Mouse (Mus musculus): ENCODE measurements around the gene Usp50. TPM values are rescaled to one million over a fixed set of nuclear protein-coding genes. Genes with fewer than 3 reads are reported as not detected.

Usp50 gene
- 22.9 and 38.6 TPM in 2 replicates for polyA plus RNA-seq (2011; ENCODE audit: insufficient read depth, insufficient read length, low replicate concordance, missing spikeins)

DNA sequence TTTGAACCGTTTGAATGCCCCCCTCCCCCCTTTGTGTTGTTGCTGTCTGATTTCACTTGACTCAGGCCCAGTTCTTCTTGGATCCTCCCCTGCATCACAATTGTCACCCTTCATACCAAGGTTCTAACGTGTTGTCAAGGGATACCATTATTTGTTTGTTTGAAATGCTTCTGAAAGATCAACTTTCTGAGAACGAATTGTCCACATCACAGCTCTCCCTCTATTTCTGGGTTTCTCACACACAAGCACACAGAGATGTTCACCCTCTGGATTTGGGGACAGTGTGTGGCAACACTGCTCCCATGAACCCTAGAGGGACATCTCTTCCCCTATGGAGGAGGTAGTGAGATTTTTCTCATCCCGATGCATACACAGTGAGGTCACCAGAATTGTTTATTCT, at the start of gene Usp50:
Gene Usp50 (minus strand): TSS at position 101 of the 400 bp plus-strand sequence.
- Histone ChIP-seq H3K27ac (ENCODE audit: control insufficient read depth, insufficient read depth, low read depth, low read length, poor library complexity) (no peak within 1 kb of the TSS), H3K4me3 (replicated peaks; ENCODE audit: control insufficient read depth, low read depth, low read length) (no peak within 1 kb of the TSS), H3K4me1 (ENCODE audit: control insufficient read depth, insufficient read depth, low read length) (peaks cover 2% of the 10 kb centered on the region; the same call in 1 of the 2 replicates)
- no peak for TF ChIP-seq CTCF (IDR thresholded peaks at IDR 0.05; ENCODE audit: control insufficient read depth, insufficient read depth, low read length)
- no peak for TF ChIP-seq POLR2A (IDR thresholded peaks at IDR 0.05; ENCODE audit: borderline replicate concordance, control insufficient read depth, low read depth, low read length)
- 74% methylated on average over 4 of the region's 4 CpGs for WGBS

DNA sequence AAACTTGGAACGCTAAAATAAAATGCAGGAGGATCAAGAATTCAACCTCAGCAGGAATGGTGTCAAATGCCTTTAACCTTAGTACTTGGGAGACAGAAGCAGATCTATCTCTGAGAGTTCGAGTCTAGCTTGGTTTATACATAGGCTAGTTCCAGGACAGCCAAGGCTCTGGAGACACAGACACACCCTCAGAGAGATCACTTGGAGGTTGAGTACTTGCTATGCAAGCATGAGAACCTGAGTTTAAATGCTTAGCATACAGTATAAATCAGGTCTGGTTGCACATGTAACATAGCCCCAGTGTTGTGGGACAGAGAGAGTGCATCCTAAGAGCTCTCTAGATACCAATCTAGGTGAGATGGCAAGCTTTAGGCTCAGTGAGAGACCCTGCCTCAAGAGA, 34.1 kb upstream of the Usp50 start:
- no peaks in the 10 kb centered on the region for H3K4me1 ChIP-seq (ENCODE audit: control insufficient read depth, insufficient read depth, low read length)
- H3K27ac ChIP-seq (ENCODE audit: control insufficient read depth, insufficient read depth, low read depth, low read length, poor library complexity) = no peak overlapping the region
- no peak overlapping the region for H3K4me3 ChIP-seq (replicated peaks; ENCODE audit: control insufficient read depth, low read depth, low read length)
- WGBS = 90% methylated on average over 2 of the region's 2 CpGs
- TF ChIP-seq POLR2A (IDR thresholded peaks at IDR 0.05; ENCODE audit: borderline replicate concordance, control insufficient read depth, low read depth, low read length) (no peak), CTCF (IDR thresholded peaks at IDR 0.05; ENCODE audit: control insufficient read depth, insufficient read depth, low read length) (no peak)

DNA sequence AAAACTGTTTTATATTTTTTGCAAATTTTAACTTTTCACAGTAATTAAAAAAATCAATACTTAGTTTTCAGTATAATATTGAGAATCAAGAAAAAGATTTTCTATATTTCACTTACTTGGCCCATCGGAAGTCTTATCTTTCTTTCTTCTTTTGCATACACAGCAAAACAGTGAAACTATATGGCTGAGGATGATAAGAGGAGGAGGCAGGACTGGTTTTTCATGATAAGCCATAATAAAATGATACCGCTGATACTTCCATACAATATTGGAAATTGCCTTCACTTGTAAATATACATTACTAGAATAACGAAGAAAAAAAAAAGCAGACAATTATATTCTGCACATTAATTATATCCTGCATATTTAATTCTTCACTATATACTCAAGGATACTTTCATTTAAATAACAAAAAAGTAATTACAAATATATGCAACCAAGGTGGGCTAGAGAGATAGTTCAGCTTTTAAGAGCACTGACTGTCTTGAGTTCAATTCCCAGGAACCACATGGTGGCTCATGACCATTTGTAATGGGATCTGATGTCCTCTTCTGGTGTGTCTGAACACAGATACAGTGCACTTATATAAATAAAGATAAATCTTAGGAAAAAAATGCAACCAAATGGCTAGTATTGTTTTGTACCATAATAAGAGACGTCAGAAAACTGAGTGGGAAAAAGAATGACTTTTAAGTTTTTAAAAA, 33.5 kb upstream of the Usp50 start:
- Histone ChIP-seq H3K4me3 (replicated peaks; ENCODE audit: control insufficient read depth, low read depth, low read length) (no peak overlapping the region), H3K4me1 (ENCODE audit: control insufficient read depth, insufficient read depth, low read length) (no peaks in the 10 kb centered on the region), H3K27ac (ENCODE audit: control insufficient read depth, insufficient read depth, low read depth, low read length, poor library complexity) (no peak overlapping the region)
- 73% methylated on average over 4 of the region's 4 CpGs for WGBS
- no peak for TF ChIP-seq CTCF (IDR thresholded peaks at IDR 0.05; ENCODE audit: control insufficient read depth, insufficient read depth, low read length)
- no peak for TF ChIP-seq POLR2A (IDR thresholded peaks at IDR 0.05; ENCODE audit: borderline replicate concordance, control insufficient read depth, low read depth, low read length)

DNA sequence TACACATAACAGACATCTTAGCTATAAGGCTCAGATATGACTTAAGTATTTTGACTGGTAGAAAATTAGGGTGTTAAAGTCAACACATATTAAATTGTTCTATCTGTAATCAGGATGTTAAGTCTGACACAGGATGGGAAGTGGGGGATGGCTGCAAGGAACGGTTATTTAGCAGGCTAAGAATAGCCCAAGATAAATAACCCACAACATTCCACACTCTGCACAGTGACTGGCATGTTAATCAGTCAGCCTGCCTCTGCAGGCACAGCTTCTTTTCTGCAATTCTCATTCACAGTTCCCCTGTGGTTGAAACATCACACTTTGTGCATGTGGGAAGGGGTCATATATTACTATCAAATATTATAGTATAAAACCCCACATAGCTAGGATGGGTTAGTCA, 32.6 kb upstream of the Usp50 start:
- no peaks in the 10 kb centered on the region for H3K4me1 ChIP-seq (ENCODE audit: control insufficient read depth, insufficient read depth, low read length)
- H3K27ac ChIP-seq (ENCODE audit: control insufficient read depth, insufficient read depth, low read depth, low read length, poor library complexity) = no peak overlapping the region
- TF ChIP-seq CTCF (IDR thresholded peaks at IDR 0.05; ENCODE audit: control insufficient read depth, insufficient read depth, low read length) (no peak), POLR2A (IDR thresholded peaks at IDR 0.05; ENCODE audit: borderline replicate concordance, control insufficient read depth, low read depth, low read length) (no peak)
- H3K4me3 ChIP-seq (replicated peaks; ENCODE audit: control insufficient read depth, low read depth, low read length) = no peak overlapping the region
- WGBS = 50% methylated on average over 1 of the region's 1 CpGs

DNA sequence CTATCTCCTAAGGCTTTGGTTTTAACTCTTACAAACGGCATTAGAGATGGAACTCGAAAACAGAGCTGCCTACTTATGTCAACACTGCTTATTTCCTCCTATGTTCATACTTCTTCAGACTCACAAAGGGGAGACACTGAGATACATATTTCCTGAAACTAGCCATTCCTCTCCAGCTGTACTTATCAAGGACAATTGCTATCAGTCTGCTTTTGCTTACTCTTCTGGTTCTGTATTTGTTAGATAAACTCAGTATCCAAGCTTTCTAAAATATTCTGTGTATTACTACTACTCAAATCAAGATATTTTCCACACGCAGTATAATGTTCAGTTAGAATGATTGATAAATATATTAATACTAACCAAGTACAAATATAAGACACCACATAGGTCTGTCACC, 18.7 kb upstream of the Usp50 start:
- Histone ChIP-seq H3K4me1 (ENCODE audit: control insufficient read depth, insufficient read depth, low read length) (no peaks in the 10 kb centered on the region), H3K4me3 (replicated peaks; ENCODE audit: control insufficient read depth, low read depth, low read length) (no peak overlapping the region), H3K27ac (ENCODE audit: control insufficient read depth, insufficient read depth, low read depth, low read length, poor library complexity) (no peak overlapping the region)
- WGBS = 77% methylated on average over 3 of the region's 3 CpGs
- no peak for TF ChIP-seq CTCF (IDR thresholded peaks at IDR 0.05; ENCODE audit: control insufficient read depth, insufficient read depth, low read length)
- TF ChIP-seq POLR2A (IDR thresholded peaks at IDR 0.05; ENCODE audit: borderline replicate concordance, control insufficient read depth, low read depth, low read length) = no peak

DNA sequence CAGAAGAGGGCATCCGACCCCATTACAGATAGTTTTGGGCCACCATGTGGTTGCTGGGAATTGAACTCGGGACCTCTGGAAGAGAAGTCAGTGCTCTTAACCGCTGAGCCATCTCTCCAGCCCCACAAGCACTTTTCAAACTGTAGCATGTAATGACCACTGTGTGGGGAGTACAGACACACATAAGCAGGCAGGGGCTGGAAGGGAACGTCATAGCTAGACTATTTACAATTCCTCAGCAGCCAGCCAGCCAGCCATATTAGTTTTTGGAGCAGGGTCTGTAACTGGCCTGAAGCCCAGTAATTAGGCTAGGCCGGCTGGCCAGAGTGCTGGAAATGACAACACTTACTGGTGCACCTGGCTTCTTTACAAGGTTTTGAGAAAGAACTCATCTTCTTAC, 15.2 kb upstream of the Usp50 start:
- no peak overlapping the region for H3K4me3 ChIP-seq (replicated peaks; ENCODE audit: control insufficient read depth, low read depth, low read length)
- no peaks in the 10 kb centered on the region for H3K4me1 ChIP-seq (ENCODE audit: control insufficient read depth, insufficient read depth, low read length)
- 87% methylated on average over 5 of the region's 5 CpGs for WGBS
- no peak for TF ChIP-seq CTCF (IDR thresholded peaks at IDR 0.05; ENCODE audit: control insufficient read depth, insufficient read depth, low read length)
- no peak for TF ChIP-seq POLR2A (IDR thresholded peaks at IDR 0.05; ENCODE audit: borderline replicate concordance, control insufficient read depth, low read depth, low read length)
- H3K27ac ChIP-seq (ENCODE audit: control insufficient read depth, insufficient read depth, low read depth, low read length, poor library complexity) = no peak overlapping the region

DNA sequence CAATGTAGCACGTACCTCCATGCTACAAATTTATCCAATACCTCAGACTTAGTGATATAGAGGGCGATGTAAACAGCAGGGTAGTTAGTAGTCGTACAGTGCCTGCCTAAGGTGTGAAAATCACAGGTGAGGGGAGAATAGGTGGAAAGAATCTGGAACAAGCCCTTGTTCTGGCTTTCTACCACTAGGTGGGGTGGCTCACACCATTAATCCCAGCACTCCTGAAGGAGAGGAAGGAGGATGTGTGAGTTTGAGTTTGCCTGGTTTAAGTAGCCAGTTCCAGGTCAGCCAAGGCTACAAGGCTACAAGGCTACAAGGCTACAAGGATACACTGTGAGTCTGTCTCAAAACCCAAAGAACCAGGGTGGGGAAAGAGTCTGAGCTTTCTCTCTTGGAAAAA, 12.4 kb upstream of the Usp50 start:
- TF ChIP-seq CTCF (IDR thresholded peaks at IDR 0.05; ENCODE audit: control insufficient read depth, insufficient read depth, low read length) (no peak), POLR2A (IDR thresholded peaks at IDR 0.05; ENCODE audit: borderline replicate concordance, control insufficient read depth, low read depth, low read length) (no peak)
- 88% methylated on average over 3 of the region's 3 CpGs for WGBS
- no peaks in the 10 kb centered on the region for H3K4me1 ChIP-seq (ENCODE audit: control insufficient read depth, insufficient read depth, low read length)
- H3K4me3 ChIP-seq (replicated peaks; ENCODE audit: control insufficient read depth, low read depth, low read length) = no peak overlapping the region
- no peak overlapping the region for H3K27ac ChIP-seq (ENCODE audit: control insufficient read depth, insufficient read depth, low read depth, low read length, poor library complexity)

DNA sequence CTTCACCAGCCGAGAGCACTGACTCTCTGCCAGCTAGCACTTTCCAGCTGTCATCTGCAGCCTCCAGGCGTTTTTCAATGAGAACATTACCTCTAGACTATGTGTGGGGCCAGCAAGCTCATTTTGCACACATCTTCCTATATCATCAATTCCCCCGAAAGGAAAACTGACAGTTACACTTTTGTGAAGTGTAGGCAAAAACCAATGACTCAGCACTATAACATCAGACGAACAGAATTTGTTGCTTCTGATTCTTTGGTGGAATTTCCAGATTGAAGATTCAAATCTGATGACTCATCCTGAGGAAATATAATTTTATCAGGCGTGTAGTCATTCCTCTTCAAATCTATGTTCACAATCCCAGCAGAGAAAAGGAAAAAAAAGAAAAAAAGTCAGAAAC, 9.3 kb upstream of the Usp50 start:
- Histone ChIP-seq H3K4me3 (replicated peaks; ENCODE audit: control insufficient read depth, low read depth, low read length) (no peak overlapping the region), H3K4me1 (ENCODE audit: control insufficient read depth, insufficient read depth, low read length) (peaks cover 1% of the 10 kb centered on the region; the same call in 1 of the 2 replicates), H3K27ac (ENCODE audit: control insufficient read depth, insufficient read depth, low read depth, low read length, poor library complexity) (no peak overlapping the region)
- WGBS = 72% methylated on average over 5 of the region's 5 CpGs
- TF ChIP-seq CTCF (IDR thresholded peaks at IDR 0.05; ENCODE audit: control insufficient read depth, insufficient read depth, low read length) (no peak), POLR2A (IDR thresholded peaks at IDR 0.05; ENCODE audit: borderline replicate concordance, control insufficient read depth, low read depth, low read length) (no peak)

All from bone marrow, adult 2 months (tissue).